Mouse (Mus musculus): ENCODE measurements around the gene Fpr1. TPM values are rescaled to one million over a fixed set of nuclear protein-coding genes. Genes with fewer than 3 reads are reported as not detected.

The Fpr1 gene
- total and polyA plus RNA-seq, 2 experiments = 4.7 to 6.3 TPM

GRCm38 (mm10) chr17:17826751-17827657, 56.7 kb downstream of the Fpr1 start, which contains the start of gene Spaca6:
Spaca6 (plus strand) TSS chr17:17827158.
- DNase-seq (ENCODE audit: extremely low read depth, low read depth, low spot score) = peak; percentile 53

More at GRCm38 (mm10) chr17:17826751-17827657, 56.7 kb downstream of the Fpr1 start, which contains the start of gene Spaca6:
- Histone ChIP-seq H3K27me3 (ENCODE audit: control insufficient read depth, insufficient read depth, low read length) (no peaks in the 10 kb centered on the region; the same call in 1 of the 2 replicates), H3K36me3 (ENCODE audit: control insufficient read depth, insufficient read depth, low read length) (no peaks in the 10 kb centered on the region), H3K27ac (replicated peaks; ENCODE audit: insufficient read depth, low read depth, low read length) (peak within 1 kb of the TSS; percentile 60), H3K4me1 (ENCODE audit: control insufficient read depth, insufficient read depth, low read length) (peaks cover 5% of the 10 kb centered on the region; the same call in 1 of the 2 replicates), H3K9ac (ENCODE audit: low read depth, low read length) (peak within 1 kb of the TSS; percentile 81), H3K79me2 (ENCODE audit: control insufficient read depth, insufficient read depth, low read length) (no peaks in the 10 kb centered on the region), H3K4me3 (ENCODE audit: insufficient read depth, low read depth, low read length) (peak within 1 kb of the TSS; percentile 93)
- WGBS = under 1% methylated on average over 41 of the region's 42 CpGs
- TF ChIP-seq CTCF (IDR thresholded peaks at IDR 0.05; ENCODE audit: low read depth, low read length) (no peak), POLR2A (IDR thresholded peaks at IDR 0.05; ENCODE audit: extremely low read depth, insufficient read depth, low read length) (peak; percentile 78)

Other genes starting within 250 kb of the Fpr1 start
- not detected in 2 replicates for gene Vmn2r90, start 180.2 kb downstream of the Fpr1 start, total RNA-seq (2014; rRNA removed)
- gene Vmn2r90, start 180.2 kb downstream of the Fpr1 start, polyA plus RNA-seq (2012; rRNA removed) = not detected in 2 replicates
- 2.9 and 3.1 TPM in 2 replicates for gene Spaca6, start 56.8 kb downstream of the Fpr1 start, total RNA-seq (2014; rRNA removed)
- gene Spaca6, start 56.8 kb downstream of the Fpr1 start, polyA plus RNA-seq (2012; rRNA removed) = 1.9 and 6.5 TPM in 2 replicates
- gene Has1, start 28.7 kb downstream of the Fpr1 start, total RNA-seq (2014; rRNA removed) = not detected in 2 replicates
- gene Has1, start 28.7 kb downstream of the Fpr1 start, polyA plus RNA-seq (2012; rRNA removed) = not detected in 2 replicates
- gene Fpr2, start 3.9 kb upstream of the Fpr1 start, total RNA-seq (2014; rRNA removed) = 2.3 and 2.7 TPM in 2 replicates
- 0.49 and 0.98 TPM in 2 replicates for gene Fpr2, start 3.9 kb upstream of the Fpr1 start, polyA plus RNA-seq (2012; rRNA removed)
- not detected in 2 replicates for gene Fpr3, start 3.9 kb upstream of the Fpr1 start, total RNA-seq (2014; rRNA removed)
- not detected in 2 replicates for gene Fpr3, start 3.9 kb upstream of the Fpr1 start, polyA plus RNA-seq (2012; rRNA removed)
- gene Fpr-rs4, start 137.8 kb upstream of the Fpr1 start, total RNA-seq (2014; rRNA removed) = not detected in 2 replicates
- gene Fpr-rs4, start 137.8 kb upstream of the Fpr1 start, polyA plus RNA-seq (2012; rRNA removed) = not detected in 2 replicates
- gene Vmn2r124, start 165.5 kb upstream of the Fpr1 start, total RNA-seq (2014; rRNA removed) = not detected in 2 replicates
- gene Vmn2r124, start 165.5 kb upstream of the Fpr1 start, polyA plus RNA-seq (2012; rRNA removed) = not detected in 2 replicates
- gene Vmn2r91, start 201.1 kb upstream of the Fpr1 start, total RNA-seq (2014; rRNA removed) = not detected in 2 replicates
- gene Vmn2r91, start 201.1 kb upstream of the Fpr1 start, polyA plus RNA-seq (2012; rRNA removed) = not detected in 2 replicates